Mouse (Mus musculus) midbrain, embryonic 15.5 days (tissue): ENCODE results near the gene Apol10a. TPM values are rescaled to one million over a fixed set of nuclear protein-coding genes. Genes with fewer than 3 reads are reported as not detected.
"Not testable (repeated sequence)": the region's sequence is repeated elsewhere in the genome, so short reads cannot be mapped to it uniquely, and the experiment has no call there.

ENCODE experiments used
- ATAC-seq: fragments of 200-750 bp; cut with Nextera tagmentation; replicated peaks from 2 replicates; pipeline ENCODE4 v1.8.0; 2017; ENCODE audit warnings: moderate TSS enrichment
- H3K27ac ChIP-seq: fragments of 300-500 bp; sonication (generic); 2 replicates; pipeline ENCODE4 v1.5.1; 2015; ENCODE audit warnings: mild to moderate bottlenecking, inconsistent platforms
- H3K27me3 ChIP-seq: fragments of 300-500 bp; sonication (generic); replicated peaks from 2 replicates; pipeline ENCODE4 v1.6.1; 2015; ENCODE audit warnings: inconsistent platforms
- H3K36me3 ChIP-seq: fragments of 300-500 bp; sonication (generic); replicated peaks from 2 replicates; pipeline ENCODE4 v1.6.1; 2015; ENCODE audit warnings: inconsistent platforms
- H3K4me1 ChIP-seq: fragments of 300-500 bp; sonication (generic); 2 replicates; pipeline ENCODE4 v1.6.1; 2015; ENCODE audit warnings: inconsistent platforms
- H3K4me2 ChIP-seq: fragments of 300-500 bp; sonication (generic); 2 replicates; pipeline ENCODE4 v1.6.1; 2015; ENCODE audit warnings: inconsistent platforms, mild to moderate bottlenecking, moderate library complexity
- H3K4me3 ChIP-seq: fragments of 300-500 bp; sonication (generic); 2 replicates; pipeline ENCODE4 v1.5.1; 2015; ENCODE audit warnings: mild to moderate bottlenecking, inconsistent platforms
- H3K9ac ChIP-seq: fragments of 300-500 bp; sonication (generic); 2 replicates; pipeline ENCODE4 v1.6.1; 2015; ENCODE audit warnings: mild to moderate bottlenecking, inconsistent platforms
- H3K9me3 ChIP-seq: fragments of 300-500 bp; sonication (generic); 2 replicates; pipeline ENCODE4 v1.6.1; 2016; ENCODE audit warnings: inconsistent platforms
- WGBS: fragments of 180-500 bp; shearing (Covaris S2); methylation state at CpG from one replicate; pipeline ENCODE4 v1.1.7; 2015; ENCODE audit warnings: mixed read lengths; 5-methylcytosine and 5-hydroxymethylcytosine counted together
- polyA plus RNA-seq: library from polyadenylated mRNA; unstranded; fragments of >200 nt; fragmentation: Nextera tagmentation; extraction: Ambion mirVana; gene quantifications from 2 replicates; pipeline ENCODE4 v1.2.1, GENCODE M21; 2015

Gene Apol10a
- polyA plus RNA-seq, 1 experiment from 2014 or later, result not detected

- not testable (repeated sequence) for H3K4me1 ChIP-seq, H3K4me2 ChIP-seq, H3K9me3 ChIP-seq, H3K36me3 ChIP-seq, H3K27me3 ChIP-seq, ATAC-seq, H3K27ac ChIP-seq, H3K9ac ChIP-seq, H3K4me3 ChIP-seq
- 19% methylated on average over 6 of the region's 6 CpGs for WGBS
These were observed 46.5 kb downstream of the Apol10a start for GRCm38 (mm10) chr15:77523186-77523843.

GRCm38 (mm10) chr15:77533216-77533615 lies 56.4 kb downstream of the Apol10a start, which contains the start of gene Apol7c:
Gene Apol7c, minus strand, starts transcription at chr15:77533316.
- Histone ChIP-seq H3K9me3 (no peaks in the 10 kb centered on the region), H3K9ac (no peak within 1 kb of the TSS), H3K36me3 (no peaks in the 10 kb centered on the region), H3K27ac (no peak within 1 kb of the TSS), H3K4me2 (no peak within 1 kb of the TSS), H3K4me3 (no peak within 1 kb of the TSS), H3K27me3 (no peaks in the 10 kb centered on the region), H3K4me1 (no peaks in the 10 kb centered on the region)
- ATAC-seq, result no peak

GRCm38 (mm10) chr15:77539221-77539620 lies 62.4 kb downstream of the Apol10a start:
- WGBS, result 33% methylated on average over 1 of the region's 1 CpGs
- ATAC-seq, H3K4me3 ChIP-seq, H3K36me3 ChIP-seq, H3K4me1 ChIP-seq, H3K27me3 ChIP-seq, H3K9ac ChIP-seq, H3K4me2 ChIP-seq, H3K27ac ChIP-seq, H3K9me3 ChIP-seq: not testable (repeated sequence)

Other genes with a start within 250 kb of the Apol10a start
- 181 and 185 TPM in 2 replicates for gene Rbfox2, start 170.0 kb upstream of the Apol10a start, polyA plus RNA-seq
- gene Apol7a, start 77.9 kb upstream of the Apol10a start, polyA plus RNA-seq, result not detected in 2 replicates
- 0.14 and 0.15 TPM in 2 replicates for gene Apol9a, start 65.9 kb upstream of the Apol10a start, polyA plus RNA-seq
- gene Apol7b, start 29.6 kb upstream of the Apol10a start, polyA plus RNA-seq, result not detected in 2 replicates
- gene Apol11a, start 31.2 kb downstream of the Apol10a start, polyA plus RNA-seq, result not detected in 2 replicates
- not detected in 2 replicates for gene Apol7c, start 56.3 kb downstream of the Apol10a start, polyA plus RNA-seq
- not detected in 2 replicates for gene 1700025B11Rik, start 84.8 kb downstream of the Apol10a start, polyA plus RNA-seq
- 0.15 and 0.17 TPM in 2 replicates for gene Apol10b, start 119.1 kb downstream of the Apol10a start, polyA plus RNA-seq
- gene Gm36245, start 122.2 kb downstream of the Apol10a start, polyA plus RNA-seq, result not detected in 2 replicates
- not detected in 2 replicates for gene Apol11b, start 166.2 kb downstream of the Apol10a start, polyA plus RNA-seq
- gene Apol7e, start 221.8 kb downstream of the Apol10a start, polyA plus RNA-seq, result not detected in 2 replicates